Mouse (Mus musculus): Measurements from ENCODE around the gene Itga1.

DNA sequence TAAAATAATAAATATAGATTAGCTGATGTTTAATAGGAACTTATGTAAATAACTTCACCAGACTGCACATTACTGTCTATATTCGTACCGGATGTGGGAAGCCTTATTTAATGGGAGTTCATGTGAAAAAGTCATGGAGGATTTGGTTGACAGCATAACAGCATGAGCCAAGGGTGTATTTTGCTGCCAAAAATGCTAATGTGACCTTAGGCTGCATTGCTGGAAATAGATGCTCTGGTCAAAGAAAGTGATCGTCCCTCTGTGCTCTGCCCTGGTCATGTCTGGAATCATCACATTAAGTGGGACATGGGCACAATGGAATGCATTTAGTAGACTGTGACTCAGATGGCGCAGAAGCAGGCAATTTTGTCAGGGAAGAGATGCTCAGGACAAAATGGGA is 64.5 kb downstream of the Itga1 start:
- TF ChIP-seq TAL1 (IDR thresholded peaks at IDR 0.05; ENCODE audit: low read length), result no peak
- TF ChIP-seq GATA1 (IDR thresholded peaks at IDR 0.05; ENCODE audit: low read length), result no peak

Data from erythroblast, embryonic 14.5 days (primary cell).